In genomic region chr5:148723677-148724227, GRCm38 (mm10) we compare ENCODE assay signal across 15 mouse cellular contexts.
"Had no signal": no experiment of that assay in that cellular context is flagged by ENCODE, and none has a peak within 500 bp of the region (broad histone marks: within the 10 kb centered on the region; RNA-seq: fewer than 3 reads in every experiment).

No protein-coding gene starts in this region.

- ATAC-seq: midbrain, embryonic 13.5 days had no signal

- H3K27ac ChIP-seq: kidney, postnatal 0 days; layer of hippocampus, adult 2 months; limb, embryonic 10.5 days; midbrain, embryonic 13.5 days; stomach, embryonic 15.5 days had no signal

- DNase-seq: kidney, adult 11 months; kidney, adult 9 months; kidney, postnatal 4 days; lung, embryonic 14.5 days; lung, postnatal 10 days; lung, postnatal 4 days; right cerebral cortex, postnatal 14 days; thymus, adult 2 months; thymus, postnatal 25 days had no signal

- H3K9ac ChIP-seq: lung, embryonic 14.5 days; midbrain, embryonic 13.5 days; stomach, embryonic 15.5 days had no signal

- H3K36me3 ChIP-seq: limb, embryonic 10.5 days; midbrain, embryonic 13.5 days; stomach, embryonic 15.5 days had no signal

- H3K4me3 ChIP-seq: layer of hippocampus, adult 2 months; limb, embryonic 10.5 days; megakaryocyte, embryonic 14.5 days; midbrain, embryonic 13.5 days; stomach, embryonic 15.5 days had no signal

- H3K27me3 ChIP-seq: megakaryocyte, embryonic 14.5 days; midbrain, embryonic 13.5 days; stomach, embryonic 15.5 days had no signal

- H3K4me1 ChIP-seq: limb, embryonic 10.5 days; megakaryocyte, embryonic 14.5 days; midbrain, embryonic 13.5 days; stomach, embryonic 15.5 days had no signal

- H3K4me2 ChIP-seq: lung, embryonic 14.5 days; midbrain, embryonic 13.5 days; stomach, embryonic 15.5 days had no signal

- H3K9me3 ChIP-seq: stomach, embryonic 15.5 days had no signal
